Mouse (Mus musculus): Measurements from ENCODE around the gene Etv2.

GRCm38 (mm10) chr7:30591605-30591951 lies 44.1 kb downstream of the Etv2 start:
- no peak for TF ChIP-seq CTCF (IDR thresholded peaks at IDR 0.05; ENCODE audit: borderline replicate concordance, extremely low read depth, insufficient read depth, insufficient read length)
- TF ChIP-seq POLR2A (IDR thresholded peaks at IDR 0.05; ENCODE audit: borderline replicate concordance, extremely low read depth, insufficient read depth, insufficient read length, poor library complexity, severe bottlenecking): no peak
